Mouse (Mus musculus): ENCODE results near the gene Clec11a. TPM values are rescaled to one million over a fixed set of nuclear protein-coding genes. Genes with fewer than 3 reads are reported as not detected.

Gene Clec11a
- total RNA-seq, 2 experiments from 2014 or later = 4.2 to 5.6 TPM

- intact Hi-C loops (cut with DNase I; ENCODE audit: low total_unique reads) = no loop called here
- DNase-seq = no peak
Measured at GRCm38 (mm10) chr7:44291418-44291817, 15.3 kb downstream of the Clec11a start.

DNA sequence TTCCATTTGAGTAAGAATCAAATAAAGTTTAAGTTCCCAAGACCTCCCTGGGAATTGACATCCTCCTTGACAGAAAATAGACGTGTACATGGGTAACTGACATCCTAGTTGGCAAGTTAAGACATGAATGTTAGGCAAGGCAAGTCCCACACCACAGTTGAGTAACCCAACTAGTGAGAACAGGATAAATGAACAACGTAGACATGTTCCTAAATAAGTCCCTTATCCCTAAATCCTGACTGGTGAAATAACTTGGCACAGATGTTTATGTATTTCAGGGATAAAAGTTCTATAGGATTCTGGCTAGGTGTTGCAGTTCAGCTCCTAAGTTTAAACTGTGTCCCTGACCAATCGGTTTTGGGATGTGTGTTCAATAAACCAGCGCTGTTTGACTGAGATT, 15.7 kb downstream of the Clec11a start:
- DNase-seq = no peak
- intact Hi-C loops (cut with DNase I; ENCODE audit: low total_unique reads) = no loop called here

GRCm38 (mm10) chr7:44287760-44288159, 18.9 kb downstream of the Clec11a start:
- intact Hi-C loops (cut with DNase I; ENCODE audit: low total_unique reads) = no loop called here
- no peak for DNase-seq

DNA sequence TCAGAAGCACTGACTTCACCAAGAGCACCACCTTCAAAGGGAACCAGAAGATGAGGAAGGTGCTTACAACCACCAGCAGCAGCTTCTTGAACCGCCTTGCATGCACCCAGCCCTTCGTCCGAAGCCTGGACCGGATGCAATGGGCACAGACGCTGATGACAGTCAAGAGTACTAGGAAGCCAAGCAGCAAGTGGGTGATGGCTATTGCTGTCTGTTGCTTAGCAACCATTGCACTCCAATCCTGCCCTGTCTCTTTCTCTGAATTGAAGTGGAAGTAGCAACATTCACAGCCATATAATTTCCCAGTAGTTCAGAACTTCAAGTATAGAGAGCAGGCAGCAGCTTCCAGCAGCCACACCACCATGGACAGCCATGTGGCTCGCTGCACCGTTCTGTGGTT, 25.1 kb downstream of the Clec11a start:
- no peak for DNase-seq
- intact Hi-C loops (cut with DNase I; ENCODE audit: low total_unique reads) = no loop called here

DNA sequence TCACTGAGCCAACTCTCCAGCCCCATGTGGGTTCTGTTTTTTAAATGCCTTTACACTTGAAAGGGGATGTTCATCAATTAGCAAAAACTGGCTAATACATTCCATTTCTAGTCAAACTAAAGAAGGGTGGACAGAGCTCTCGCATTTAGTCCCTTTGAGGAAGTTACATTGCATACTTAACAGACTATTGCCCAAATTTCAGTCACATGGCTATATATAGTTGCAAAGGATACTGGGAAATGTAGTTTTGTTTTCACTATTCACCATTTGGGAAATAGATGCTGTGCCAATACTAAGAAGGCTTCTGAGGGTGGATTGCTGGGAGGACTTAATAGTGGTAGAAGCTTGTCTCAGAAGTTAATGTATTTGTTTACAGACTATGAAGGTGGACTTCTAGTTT, 25.7 kb downstream of the Clec11a start:
- DNase-seq = no peak
- intact Hi-C loops (cut with DNase I; ENCODE audit: low total_unique reads) = no loop called here

GRCm38 (mm10) chr7:44277250-44277622, 29.5 kb downstream of the Clec11a start:
- no peak for DNase-seq
- intact Hi-C loops (cut with DNase I; ENCODE audit: low total_unique reads) = no loop called here

- intact Hi-C loops (cut with DNase I; ENCODE audit: low total_unique reads) = no loop called here
- DNase-seq = no peak
Measured at GRCm38 (mm10) chr7:44276461-44277249, 30.0 kb downstream of the Clec11a start.

GRCm38 (mm10) chr7:44275546-44275945, 31.2 kb downstream of the Clec11a start:
- DNase-seq = no peak
- intact Hi-C loops (cut with DNase I; ENCODE audit: low total_unique reads) = no loop called here

- intact Hi-C loops (cut with DNase I; ENCODE audit: low total_unique reads) = no loop called here
- DNase-seq = no peak
Measured at GRCm38 (mm10) chr7:44274096-44274495, 32.6 kb downstream of the Clec11a start.

DNA sequence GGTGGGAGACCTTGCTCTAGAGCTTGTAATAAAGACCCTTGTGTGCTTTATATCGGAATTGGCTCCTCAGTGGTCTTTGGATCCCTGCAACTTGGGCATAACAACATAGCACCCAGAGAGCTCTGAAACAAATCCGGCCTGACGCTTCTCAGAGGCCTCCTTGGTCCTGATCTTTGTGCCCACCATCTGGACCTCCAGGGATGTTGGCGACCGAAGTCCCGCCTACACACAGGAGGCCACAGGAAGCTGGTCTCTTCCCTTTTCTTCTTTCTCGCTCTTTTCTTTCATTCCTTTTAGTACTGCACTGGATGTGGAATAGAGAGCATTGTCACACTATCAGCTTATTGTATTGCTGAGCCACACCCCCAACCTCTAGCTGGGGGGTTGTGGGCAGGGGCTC, 33.3 kb downstream of the Clec11a start:
- intact Hi-C loops (cut with DNase I; ENCODE audit: low total_unique reads) = no loop called here
- DNase-seq = no peak

DNA sequence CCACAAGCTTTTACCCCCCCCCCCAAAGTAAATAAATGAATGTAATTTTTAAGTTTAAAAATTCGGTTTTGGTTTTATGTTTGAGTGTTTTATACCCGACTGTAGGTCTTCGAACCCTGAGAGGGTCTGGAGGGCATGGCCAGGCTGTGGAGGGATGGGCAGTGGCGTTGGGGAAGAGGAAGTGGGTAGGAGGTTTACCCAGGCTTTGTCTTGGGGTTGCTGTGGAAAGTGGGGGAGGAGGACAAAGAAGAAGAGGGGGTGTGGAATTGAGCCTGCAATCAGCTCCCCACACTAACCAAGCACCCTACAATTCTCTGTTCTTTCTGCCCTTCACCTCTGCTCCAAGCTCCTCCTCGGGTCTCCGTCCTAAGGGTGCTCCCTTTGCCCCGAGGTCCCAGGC, 34.2 kb downstream of the Clec11a start:
- DNase-seq = no peak
- intact Hi-C loops (cut with DNase I; ENCODE audit: low total_unique reads) = no loop called here

DNA sequence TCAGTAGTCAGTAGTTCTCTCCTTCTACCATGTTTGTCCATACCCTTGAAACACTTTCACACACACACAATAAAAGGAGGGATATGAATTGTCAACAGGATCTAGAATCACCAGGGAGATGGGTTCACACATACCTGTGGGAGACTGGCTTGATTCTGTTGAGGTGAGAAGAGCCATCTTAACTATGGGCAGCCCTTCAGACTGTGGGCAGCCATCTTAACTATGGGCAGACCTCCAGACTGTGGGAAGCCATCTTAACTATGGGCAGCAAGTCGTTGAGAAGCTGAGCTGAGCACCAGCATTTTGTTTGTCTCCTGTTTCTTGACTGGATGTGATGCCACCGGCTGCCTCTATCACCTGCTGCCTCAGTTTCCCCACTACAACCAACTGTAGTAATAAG, 35.4 kb downstream of the Clec11a start:
- intact Hi-C loops (cut with DNase I; ENCODE audit: low total_unique reads) = no loop called here
- no peak for DNase-seq

DNA sequence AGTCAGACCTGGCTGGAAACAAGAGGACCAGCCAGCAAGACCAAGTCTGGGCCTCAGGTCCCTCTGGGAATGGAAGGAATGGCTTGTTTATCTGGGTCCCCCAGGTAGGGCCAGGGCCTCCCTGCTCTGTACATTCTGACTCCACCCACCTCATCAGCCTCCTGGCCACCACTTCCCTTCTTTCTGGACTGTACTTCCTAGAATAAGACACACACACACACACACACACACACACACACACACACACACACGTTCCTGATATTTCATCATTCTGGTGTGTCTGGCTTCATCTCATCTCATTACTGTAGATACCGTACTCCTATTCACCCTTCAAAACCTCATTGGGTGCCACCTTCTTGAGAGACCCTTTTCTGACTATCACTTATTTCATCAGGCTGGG, 37.3 kb downstream of the Clec11a start:
- intact Hi-C loops (cut with DNase I; ENCODE audit: low total_unique reads) = loop anchor here (10.0 kb wide), 1 partner anchor 205 kb away; no protein-coding TSS in a partner anchor
- DNase-seq = no peak

GRCm38 (mm10) chr7:44268117-44268516, 38.6 kb downstream of the Clec11a start:
- intact Hi-C loops (cut with DNase I; ENCODE audit: low total_unique reads) = loop anchor here (10.0 kb wide), 1 partner anchor 207 kb away; no protein-coding TSS in a partner anchor
- DNase-seq = no peak

DNA sequence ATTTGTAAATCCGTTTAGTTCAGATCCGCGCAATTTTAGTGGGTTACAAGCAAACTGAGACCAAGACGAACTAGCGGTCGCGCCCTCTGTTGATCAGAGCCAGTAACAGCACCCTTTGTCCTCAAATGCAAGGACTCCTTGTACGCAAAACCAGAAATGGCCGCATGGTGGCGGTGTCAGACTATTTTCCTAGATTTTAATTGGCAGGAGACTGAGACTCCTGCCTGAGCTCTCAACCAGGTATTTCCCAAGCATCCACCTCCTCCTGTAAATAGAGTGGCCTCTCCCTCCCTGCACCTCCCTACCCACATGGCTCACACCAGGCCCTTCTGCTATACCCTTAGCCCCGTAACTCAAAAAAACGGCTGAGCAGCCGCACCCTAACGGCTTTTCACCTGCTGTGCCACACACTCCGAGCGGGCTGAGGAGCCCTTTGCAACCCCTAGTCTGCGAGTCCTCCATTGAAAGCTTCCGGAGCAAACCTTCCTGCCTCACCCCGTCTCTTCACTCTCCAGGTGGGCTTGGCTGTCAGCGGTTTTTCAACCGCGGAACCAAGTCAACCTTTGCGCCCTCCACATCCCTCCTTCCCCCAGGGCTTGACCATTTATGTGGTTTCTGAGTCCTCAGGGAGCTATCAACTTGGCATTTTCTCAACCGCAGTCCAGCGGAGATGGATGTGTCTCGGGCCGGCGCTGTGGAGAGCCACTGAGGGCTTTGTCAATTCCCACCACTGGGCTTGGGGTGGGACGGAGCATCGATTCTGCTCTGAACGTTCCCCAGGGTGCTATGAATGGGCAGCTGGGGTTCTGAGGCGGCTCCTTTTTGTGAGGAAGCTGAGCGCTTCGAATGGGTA, 43.7 kb downstream of the Clec11a start:
- peak; percentile 85 for DNase-seq
- intact Hi-C loops (cut with DNase I; ENCODE audit: low total_unique reads) = loop anchor here (2.0 to 10.0 kb wide), 2 partner anchors 88 to 212 kb away; no protein-coding TSS in a partner anchor

DNA sequence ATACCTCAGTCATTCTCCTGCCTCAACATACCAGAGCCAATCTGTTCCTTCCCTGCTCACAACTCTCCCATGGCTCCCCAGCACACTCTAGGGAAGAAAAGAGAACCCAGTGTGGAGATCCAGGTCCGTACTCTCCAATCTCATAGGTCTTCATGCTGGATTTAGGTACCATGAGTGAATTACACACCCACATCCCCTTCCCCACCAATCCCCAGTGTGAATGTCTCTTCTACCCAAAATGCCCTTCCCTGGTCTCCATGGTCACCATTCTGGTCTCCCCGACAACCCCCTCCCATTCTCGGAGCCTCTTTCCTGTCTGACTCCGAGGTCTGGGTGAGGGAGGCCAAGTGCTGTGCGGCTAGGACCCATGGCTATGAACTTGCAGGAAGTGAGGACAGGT, 45.6 kb downstream of the Clec11a start, which contains the start of gene Gm15517:
Gene Gm15517 (plus strand): TSS at position 301 of the 400 bp plus-strand sequence.
- DNase-seq = no peak

GRCm38 (mm10) chr7:44260410-44260809, 46.3 kb downstream of the Clec11a start:
- DNase-seq = no peak
- intact Hi-C loops (cut with DNase I; ENCODE audit: low total_unique reads) = loop anchor here (10.0 kb wide), 1 partner anchor 214 kb away; no protein-coding TSS in a partner anchor

More for the DNA sequence above, 45.6 kb downstream of the Clec11a start, which contains the start of gene Gm15517:
- intact Hi-C loops (cut with DNase I; ENCODE audit: low total_unique reads) = loop anchor here (10.0 kb wide), 1 partner anchor 214 kb away; no protein-coding TSS in a partner anchor

DNA sequence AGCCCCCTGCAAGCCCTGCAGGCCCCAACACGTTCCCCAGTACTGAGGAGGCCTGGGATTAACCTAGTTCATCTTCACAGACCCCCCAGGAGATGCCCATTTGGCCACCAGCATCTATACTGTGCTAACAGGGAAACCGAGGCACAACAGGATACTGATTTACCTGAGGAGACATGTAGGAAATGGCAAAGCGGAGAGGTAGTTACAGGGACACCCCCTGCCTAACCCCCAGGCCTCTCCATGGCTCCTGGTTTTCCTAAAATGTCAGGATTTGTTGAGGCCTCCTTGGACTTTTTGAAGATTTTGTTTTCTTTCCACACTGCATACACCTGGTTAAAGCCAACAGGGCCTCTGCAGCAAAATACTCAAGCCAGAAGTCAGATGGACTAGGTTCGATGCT, 49.4 kb downstream of the Clec11a start, which contains the start of gene Acp4:
Gene Acp4 (minus strand): TSS at position 101 of the 400 bp plus-strand sequence.
- DNase-seq = no peak
- intact Hi-C loops (cut with DNase I; ENCODE audit: low total_unique reads) = no loop called here

DNA sequence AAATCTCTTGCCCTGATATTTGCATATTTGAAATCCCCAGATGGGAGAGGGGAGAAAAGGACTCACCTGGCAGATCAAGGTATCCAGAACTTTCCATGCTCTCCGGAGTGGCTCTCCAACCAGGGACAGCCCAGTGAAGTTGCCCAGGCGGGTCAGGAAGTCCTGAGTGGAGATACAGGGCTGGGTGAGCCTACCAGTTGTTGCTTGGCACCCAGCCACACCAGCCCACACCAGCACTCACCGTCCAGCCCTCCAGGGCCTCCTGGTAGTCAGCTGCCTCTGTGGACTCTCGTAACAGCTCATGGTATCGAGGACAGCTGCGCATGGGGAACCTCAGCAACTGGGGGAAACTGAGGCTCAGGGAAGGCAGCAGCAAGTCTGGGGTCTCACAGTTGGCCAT, 51.8 kb downstream of the Clec11a start:
- DNase-seq = no peak
- intact Hi-C loops (cut with DNase I; ENCODE audit: low total_unique reads) = no loop called here

GRCm38 (mm10) chr7:44253023-44253616, 53.6 kb downstream of the Clec11a start:
- no peak for DNase-seq
- intact Hi-C loops (cut with DNase I; ENCODE audit: low total_unique reads) = no loop called here

All from gastrocnemius, postnatal 14 days (tissue).